Mouse (Mus musculus): ENCODE measurements at regions not wholly inside any gene's neighbourhood (a gene's known extent, or its start where the extent isn't known, plus 50 kb on each side); places are given as distances from the start of the nearest gene placed in this dataset.

DNA sequence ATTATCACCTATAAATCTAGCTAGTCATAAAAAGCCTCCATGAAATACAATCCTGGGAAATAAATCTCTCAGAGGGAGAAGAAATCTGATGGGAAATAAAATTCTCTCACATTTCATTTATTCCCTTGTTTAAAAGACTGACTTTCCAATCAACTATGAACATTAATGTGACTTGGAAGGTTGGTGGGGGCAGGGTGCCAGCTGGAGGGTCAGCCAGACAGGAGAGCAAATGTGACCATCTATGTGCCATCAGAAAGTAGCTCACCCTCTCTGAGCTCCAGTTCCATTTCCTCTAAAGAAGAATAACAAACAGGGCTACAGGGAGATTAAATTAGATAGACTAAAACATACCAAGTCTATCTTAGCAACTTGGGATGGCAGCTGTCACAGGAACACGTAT is 257.0 kb downstream of the Dhx15 start:
- ATAC-seq (replicated peaks; ENCODE audit: low FRiP score, poor library complexity, severe bottlenecking), result no peak

- no peak for ATAC-seq (replicated peaks; ENCODE audit: low FRiP score, poor library complexity, severe bottlenecking)
These were observed 259.9 kb downstream of the Dhx15 start for GRCm38 (mm10) chr5:51930416-51930815.

- no peak for ATAC-seq (replicated peaks; ENCODE audit: low FRiP score, poor library complexity, severe bottlenecking)
These were observed 261.5 kb downstream of the Dhx15 start for GRCm38 (mm10) chr5:51928801-51929200.

GRCm38 (mm10) chr5:51923417-51923816 is 266.9 kb downstream of the Dhx15 start:
- ATAC-seq (replicated peaks; ENCODE audit: low FRiP score, poor library complexity, severe bottlenecking), result no peak

DNA sequence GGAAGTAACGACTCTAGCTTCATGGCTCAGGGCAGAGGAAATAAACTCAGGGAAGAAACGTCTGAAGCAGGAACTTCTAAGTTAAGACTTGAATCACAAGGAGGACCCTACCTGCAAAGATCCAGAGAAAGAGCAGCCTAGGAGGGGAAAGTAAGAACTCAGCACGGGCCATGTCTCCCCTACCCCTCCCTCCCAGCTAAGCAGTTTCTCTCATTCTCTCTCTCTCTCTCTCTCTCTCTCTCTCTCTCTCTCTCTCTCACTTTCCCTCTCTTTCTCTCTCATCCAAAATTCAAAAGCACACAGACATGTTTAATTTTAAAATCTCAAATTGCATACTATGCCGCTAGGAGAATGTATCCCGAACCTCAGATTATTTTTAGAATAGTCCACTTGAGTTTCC is 267.3 kb downstream of the Dhx15 start:
- no peak for ATAC-seq (replicated peaks; ENCODE audit: low FRiP score, poor library complexity, severe bottlenecking)

- no peak for ATAC-seq (replicated peaks; ENCODE audit: low FRiP score, poor library complexity, severe bottlenecking)
These were observed 267.8 kb downstream of the Dhx15 start for GRCm38 (mm10) chr5:51922494-51922893.

GRCm38 (mm10) chr5:51917812-51918448 is 272.4 kb downstream of the Dhx15 start:
- ATAC-seq (replicated peaks; ENCODE audit: low FRiP score, poor library complexity, severe bottlenecking), result no peak

GRCm38 (mm10) chr5:51914731-51915130 is 275.6 kb downstream of the Dhx15 start:
- ATAC-seq (replicated peaks; ENCODE audit: low FRiP score, poor library complexity, severe bottlenecking), result no peak

GRCm38 (mm10) chr5:51908861-51909260 is 281.5 kb downstream of the Dhx15 start:
- ATAC-seq (replicated peaks; ENCODE audit: low FRiP score, poor library complexity, severe bottlenecking), result peak; percentile 67; the same call in 1 of the 2 replicates

- no peak for ATAC-seq (replicated peaks; ENCODE audit: low FRiP score, poor library complexity, severe bottlenecking)
These were observed 283.8 kb downstream of the Dhx15 start for GRCm38 (mm10) chr5:51906315-51907109.

GRCm38 (mm10) chr5:51894159-51894558 is 296.2 kb downstream of the Dhx15 start:
- ATAC-seq (replicated peaks; ENCODE audit: low FRiP score, poor library complexity, severe bottlenecking), result peak; percentile 92

DNA sequence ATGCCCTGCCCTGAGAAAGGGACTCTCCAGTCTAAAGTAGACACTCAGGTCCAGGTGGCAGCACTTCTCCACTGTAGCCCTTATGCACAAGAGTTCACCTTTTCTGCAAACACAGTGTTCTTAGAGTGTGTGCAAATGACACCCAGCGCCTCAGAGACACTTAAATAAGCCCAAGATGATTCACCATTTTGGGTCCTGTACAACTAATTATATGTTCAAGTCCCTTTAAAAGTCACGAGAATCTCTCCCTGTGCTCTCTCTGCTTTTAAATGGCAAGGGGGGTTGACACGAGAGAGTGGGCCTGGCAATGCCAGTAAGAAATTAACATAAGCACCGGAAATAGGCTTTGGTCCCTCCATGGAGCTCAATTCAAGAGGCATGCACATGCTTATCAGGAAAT is 299.0 kb downstream of the Dhx15 start:
- ATAC-seq (replicated peaks; ENCODE audit: low FRiP score, poor library complexity, severe bottlenecking), result no peak

GRCm38 (mm10) chr5:51888404-51888803 is 301.9 kb downstream of the Dhx15 start:
- no peak for ATAC-seq (replicated peaks; ENCODE audit: low FRiP score, poor library complexity, severe bottlenecking)

GRCm38 (mm10) chr5:51882594-51882993 is 307.7 kb downstream of the Dhx15 start:
- no peak for ATAC-seq (replicated peaks; ENCODE audit: low FRiP score, poor library complexity, severe bottlenecking)

- no peak for ATAC-seq (replicated peaks; ENCODE audit: low FRiP score, poor library complexity, severe bottlenecking)
These were observed 308.1 kb downstream of the Dhx15 start for GRCm38 (mm10) chr5:51882173-51882572.

DNA sequence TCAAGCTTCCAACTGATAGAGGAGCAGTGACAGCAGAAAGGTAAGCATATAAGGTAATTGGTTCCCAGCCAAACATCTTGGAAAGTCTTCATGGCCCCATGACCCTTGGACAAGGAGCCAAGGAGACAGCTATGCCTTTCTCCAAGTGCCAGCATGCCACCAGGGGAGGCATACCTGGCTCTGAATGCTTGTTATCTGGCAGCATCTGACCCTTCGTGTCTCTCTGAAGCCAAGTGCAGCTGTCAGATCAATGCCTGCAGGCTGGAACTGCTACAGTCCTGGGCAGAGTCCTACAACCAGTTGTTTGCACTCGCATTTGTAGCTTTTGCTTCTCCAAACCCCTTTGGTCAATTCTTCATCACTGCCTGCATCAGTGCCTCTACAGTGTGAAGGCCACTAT is 309.3 kb upstream of the Ppargc1a start:
- ATAC-seq (replicated peaks; ENCODE audit: low FRiP score, poor library complexity, severe bottlenecking), result no peak

DNA sequence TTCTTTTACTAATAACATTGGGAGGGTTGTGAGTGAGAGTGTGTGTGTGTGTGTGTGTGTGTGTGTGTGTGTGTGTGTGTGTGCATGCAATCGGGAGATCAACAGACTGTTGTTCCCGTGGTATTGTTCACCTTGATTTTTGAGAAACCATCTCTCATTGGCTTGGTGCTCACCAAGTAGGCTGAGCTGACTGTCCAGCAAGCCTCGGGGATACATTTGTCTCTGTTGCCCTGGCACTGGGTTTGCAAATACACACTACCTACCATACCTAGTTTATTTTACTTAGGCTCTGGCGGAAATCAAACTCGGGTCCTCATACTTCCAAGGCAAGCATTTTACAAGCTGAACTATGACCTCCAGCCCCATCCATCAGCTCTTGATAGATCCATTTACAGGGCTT is 306.0 kb upstream of the Ppargc1a start:
- no peak for ATAC-seq (replicated peaks; ENCODE audit: low FRiP score, poor library complexity, severe bottlenecking)

- ATAC-seq (replicated peaks; ENCODE audit: low FRiP score, poor library complexity, severe bottlenecking), result no peak
These were observed 304.2 kb upstream of the Ppargc1a start for GRCm38 (mm10) chr5:51871735-51872134.

DNA sequence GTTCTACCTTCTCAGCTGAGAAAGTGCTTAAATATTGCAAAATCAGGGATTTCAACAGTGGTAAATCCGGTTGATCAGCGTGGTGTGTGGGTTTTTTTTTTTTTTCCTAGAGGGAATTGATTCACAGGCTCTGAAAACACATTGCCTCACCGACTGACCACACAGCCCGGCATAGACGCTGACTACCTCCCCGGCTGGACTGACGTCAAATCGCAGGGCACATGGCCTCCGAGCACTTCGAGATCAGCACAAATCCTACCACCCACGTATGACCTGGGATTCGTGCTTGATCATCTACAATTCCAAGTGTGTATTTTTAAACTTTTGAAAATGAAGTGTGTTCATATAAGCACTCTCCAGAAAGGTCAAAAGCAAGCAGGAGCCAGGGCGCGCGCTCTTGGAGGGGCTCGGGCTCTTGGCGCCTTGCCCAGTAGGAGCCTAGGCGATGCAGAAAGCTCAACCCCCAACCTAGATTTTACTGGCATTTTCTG is 300.7 kb upstream of the Ppargc1a start:
- no peak for ATAC-seq (replicated peaks; ENCODE audit: low FRiP score, poor library complexity, severe bottlenecking)

DNA sequence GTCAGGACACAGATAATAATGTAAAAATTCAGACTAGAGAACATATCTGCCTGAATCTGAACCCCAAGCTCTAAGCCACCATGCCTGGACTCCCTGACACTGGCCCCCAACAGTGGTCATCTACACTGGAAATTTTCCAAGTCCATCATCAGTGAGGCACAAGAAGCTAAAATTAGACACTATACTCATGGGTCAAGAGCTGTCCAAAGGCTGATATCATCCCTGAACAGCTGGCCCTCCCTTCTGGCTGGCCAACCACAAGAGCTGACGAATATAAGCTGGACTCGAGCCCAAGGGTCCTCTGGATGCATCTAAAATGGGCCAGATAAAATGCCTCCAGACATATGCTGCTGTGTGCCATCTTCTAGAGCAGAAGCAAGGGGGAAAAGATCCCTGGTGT is 298.5 kb upstream of the Ppargc1a start:
- ATAC-seq (replicated peaks; ENCODE audit: low FRiP score, poor library complexity, severe bottlenecking), result peak; percentile 42

DNA sequence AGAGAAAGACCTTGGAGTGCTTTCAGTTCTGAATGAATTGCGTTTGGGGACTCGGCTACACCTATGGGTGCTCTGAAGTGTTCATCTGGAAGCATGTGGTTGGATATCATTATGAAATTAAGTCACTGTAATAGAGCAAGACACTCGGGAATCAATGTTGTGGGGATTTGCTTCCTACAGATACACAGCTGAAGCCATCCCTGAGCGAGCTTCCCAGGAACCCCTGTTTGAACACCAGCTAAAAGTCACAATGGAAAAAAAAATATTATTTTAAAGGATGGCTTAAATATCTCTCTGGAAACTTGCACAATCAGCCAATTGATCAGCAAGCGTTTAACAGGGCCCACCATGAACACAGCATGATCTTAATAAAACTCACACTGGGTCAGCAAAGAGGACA is 293.0 kb upstream of the Ppargc1a start:
- ATAC-seq (replicated peaks; ENCODE audit: low FRiP score, poor library complexity, severe bottlenecking), result no peak
